Mouse (Mus musculus) olfactory bulb, adult 2 months (tissue): ENCODE measurements around the gene Wdr45b.

Experiments used
- CTCF ChIP-seq: fragments of 200-500 bp; IDR thresholded peaks from 2 replicates; pipeline ENCODE4 v1.5.1; 2012; ENCODE audit warnings: low read depth, mild to moderate bottlenecking, low read length, moderate library complexity; ENCODE audit not compliant: insufficient read depth
- POLR2A ChIP-seq: fragments of 200-500 bp; IDR thresholded peaks from 2 replicates; pipeline ENCODE4 v1.6.1; 2012; ENCODE audit warnings: mild to moderate bottlenecking, low read depth, low read length, moderate library complexity; ENCODE audit not compliant: insufficient read depth

DNA sequence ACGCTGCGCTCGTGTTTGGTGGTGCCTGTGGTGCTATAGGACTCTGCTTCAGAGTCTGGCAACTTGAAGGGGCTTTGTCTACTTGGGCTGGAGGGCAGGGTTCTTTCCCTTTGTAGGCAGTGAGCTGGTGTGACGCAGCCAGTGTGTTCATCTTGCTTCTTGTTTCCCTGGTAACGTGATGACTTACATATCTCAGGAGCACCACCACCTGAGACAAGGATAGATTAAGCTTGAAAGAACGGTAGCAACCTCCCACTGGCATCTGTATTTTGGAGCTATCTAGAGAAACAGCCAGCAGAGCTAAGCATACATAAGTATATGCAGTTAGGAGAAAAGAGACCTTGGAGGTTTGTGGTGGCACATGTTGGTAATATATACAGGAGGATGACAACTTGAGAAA is 48.9 kb downstream of the Wdr45b start:
- TF ChIP-seq CTCF (no peak), POLR2A (no peak)
